Mouse (Mus musculus) CH12.LX (cell line): ENCODE results near the gene Afg1l. TPM values are rescaled to one million over a fixed set of nuclear protein-coding genes. Genes with fewer than 3 reads are reported as not detected.

Experiments used
- DNase-seq: peaks from one replicate; pipeline ENCODE4 v3.0.0-alpha.2; 2013; ENCODE audit errors: extremely low read depth
- H3K27ac ChIP-seq: 2 replicates; pipeline ENCODE4 v1.5.1; 2012; ENCODE audit warnings: low read depth, mild to moderate bottlenecking, control low read depth, moderate library complexity; ENCODE audit not compliant: insufficient read depth
- H3K27me3 ChIP-seq: replicated peaks from 2 replicates; pipeline ENCODE3; 2012; ENCODE audit warnings: inconsistent platforms
- H3K36me3 ChIP-seq, 2 experiments: replicated peaks in 1 of 2; 2 replicates each; pipeline versions ENCODE3 to v1.6.1; 2012; ENCODE audit warnings: inconsistent platforms in 1 of 2, low read length in 1 of 2, mild to moderate bottlenecking in 1 of 2, mixed read lengths in 1 of 2, moderate library complexity in 1 of 2; ENCODE audit not compliant: control insufficient read depth in 1 of 2, insufficient read depth in 1 of 2
- H3K4me1 ChIP-seq, 2 experiments: 2 replicates each; pipeline ENCODE4 v1.6.1; 2012; ENCODE audit warnings: inconsistent platforms in 1 of 2, moderate library complexity in 1 of 2; ENCODE audit not compliant: insufficient read depth in 2 of 2, control insufficient read depth in 1 of 2
- H3K4me2 ChIP-seq: 2 replicates; pipeline ENCODE4 v1.6.1; 2012; ENCODE audit warnings: low read depth, mild to moderate bottlenecking, control low read depth; ENCODE audit not compliant: poor library complexity, insufficient read depth, severe bottlenecking
- H3K4me3 ChIP-seq, 3 experiments: fragments of 150-350 bp in 1 of 3; sonication (generic) in 1 of 3; replicated peaks in 1 of 3; 2 replicates each; pipeline versions ENCODE3 to v1.5.1; 2011 to 2012; ENCODE audit warnings: low read depth in 2 of 3, low read length in 2 of 3, mild to moderate bottlenecking in 2 of 3, moderate library complexity in 2 of 3, control low read depth in 1 of 3, improper control_type of control experiment in 1 of 3, inconsistent platforms in 1 of 3, mixed read lengths in 1 of 3; ENCODE audit not compliant: poor library complexity in 1 of 3
- H3K79me2 ChIP-seq: replicated peaks from 2 replicates; pipeline ENCODE4 v1.6.1; 2012; ENCODE audit warnings: mild to moderate bottlenecking, moderate library complexity; ENCODE audit not compliant: control insufficient read depth, poor library complexity, insufficient read depth, severe bottlenecking; ENCODE audit errors: extremely low read depth
- H3K9ac ChIP-seq: 2 replicates; pipeline ENCODE4 v1.6.1; 2012; ENCODE audit warnings: low read depth, mild to moderate bottlenecking, control low read depth, moderate library complexity; ENCODE audit not compliant: insufficient read depth
- H3K9me3 ChIP-seq: replicated peaks from 2 replicates; pipeline ENCODE3; 2012; ENCODE audit warnings: low read length, inconsistent platforms, mixed read lengths
- BHLHE40 ChIP-seq: IDR thresholded peaks from 2 replicates; pipeline ENCODE4 v1.6.1; 2011; ENCODE audit warnings: mild to moderate bottlenecking, low read depth, low read length, improper control_type of control experiment
- CHD2 ChIP-seq: IDR thresholded peaks from 2 replicates; pipeline ENCODE4 v1.6.1; 2011; ENCODE audit warnings: low read length, improper control_type of control experiment
- CTCF ChIP-seq, 2 experiments: IDR thresholded peaks in 1 of 2; conservative IDR thresholded peaks in 1 of 2; 2 replicates each; pipeline ENCODE4 v1.5.1; 2011 to 2012; ENCODE audit warnings: low read depth in 2 of 2, low read length in 2 of 2, improper control_type of control experiment in 1 of 2, inconsistent platforms in 1 of 2, mild to moderate bottlenecking in 1 of 2, moderate library complexity in 1 of 2
- E2F4 ChIP-seq: IDR thresholded peaks from 2 replicates; pipeline ENCODE4 v1.6.1; 2011; ENCODE audit warnings: low read depth, low read length, improper control_type of control experiment; ENCODE audit not compliant: insufficient replicate concordance
- ELF1 ChIP-seq: IDR thresholded peaks from 2 replicates; pipeline ENCODE4 v1.6.1; 2014; ENCODE audit warnings: low read depth, mild to moderate bottlenecking, inconsistent platforms, low read length, improper control_type of control experiment
- MAFK ChIP-seq: IDR thresholded peaks from 2 replicates; pipeline ENCODE4 v1.6.1; 2011; ENCODE audit warnings: low read length, improper control_type of control experiment; ENCODE audit not compliant: insufficient replicate concordance
- MXI1 ChIP-seq: IDR thresholded peaks from 2 replicates; pipeline ENCODE4 v1.6.1; 2011; ENCODE audit warnings: mild to moderate bottlenecking, low read depth, low read length, improper control_type of control experiment
- MYC ChIP-seq: IDR thresholded peaks from 2 replicates; pipeline ENCODE4 v1.6.1; 2011; ENCODE audit warnings: low read depth, mild to moderate bottlenecking, improper control_type of control experiment, low read length
- NRF1 ChIP-seq: IDR thresholded peaks from 2 replicates; pipeline ENCODE4 v1.6.1; 2014; ENCODE audit warnings: low read depth, mild to moderate bottlenecking, inconsistent platforms, low read length, improper control_type of control experiment, moderate library complexity
- RAD21 ChIP-seq: IDR thresholded peaks from 2 replicates; pipeline ENCODE4 v1.6.1; 2011; ENCODE audit warnings: low read depth, mild to moderate bottlenecking, low read length, improper control_type of control experiment, moderate library complexity
- RCOR1 ChIP-seq: conservative IDR thresholded peaks from 2 replicates; pipeline ENCODE4 v1.6.1; 2012; ENCODE audit warnings: low read depth, mild to moderate bottlenecking, inconsistent platforms, low read length, improper control_type of control experiment
- SIN3A ChIP-seq: IDR thresholded peaks from 2 replicates; pipeline ENCODE4 v1.6.1; 2012; ENCODE audit warnings: low read length, improper control_type of control experiment, inconsistent platforms
- TCF12 ChIP-seq: IDR thresholded peaks from 2 replicates; pipeline ENCODE4 v1.6.1; 2014; ENCODE audit warnings: low read depth, mild to moderate bottlenecking, inconsistent platforms, low read length, improper control_type of control experiment
- UBTF ChIP-seq: IDR thresholded peaks from 2 replicates; pipeline ENCODE4 v1.6.1; 2012; ENCODE audit warnings: low read depth, mild to moderate bottlenecking, inconsistent platforms, low read length, improper control_type of control experiment, moderate library complexity
- USF1 ChIP-seq: IDR thresholded peaks from 2 replicates; pipeline ENCODE4 v1.6.1; 2014; ENCODE audit warnings: low read depth, mild to moderate bottlenecking, inconsistent platforms, low read length, improper control_type of control experiment
- USF2 ChIP-seq: conservative IDR thresholded peaks from 2 replicates; pipeline ENCODE4 v1.6.1; 2011; ENCODE audit warnings: low read depth, low read length, improper control_type of control experiment
- dilution Hi-C: fragments of 300-500 bp; cut with MboI; formaldehyde crosslinking; loops from 2 replicates; pipeline ENCODE4 v1.14.3; 2020; ENCODE audit warnings: low sequenced_read_pairs; ENCODE audit not compliant: extremely low pct_unique_long_range_greater_than_20kb, extremely low pct_ligation_motif_present
- in situ Hi-C: fragments of 300-500 bp; cut with MboI; formaldehyde crosslinking; loops from 3 replicates; pipeline ENCODE4 v1.14.3; 2019; ENCODE audit warnings: low sequenced_read_pairs, low pct_ligation_motif_present, low pct_unique_long_range_greater_than_20kb, mixed read lengths
- polyA plus RNA-seq: library from polyadenylated mRNA; unstranded; fragments of >175 nt; gene quantifications from 2 replicates; pipeline ENCODE4 v1.2.1, GENCODE M21; 2012; ENCODE audit warnings: low read depth; ENCODE audit not compliant: insufficient read length
- total RNA-seq, 2 experiments: library from RNA; depleted of rRNA; stranded (reverse); fragments of 300-350 nt in 1 of 2; fragments of >200 nt in 1 of 2; gene quantifications; 2 replicates each; pipeline ENCODE4 v1.2.3; 2012 to 2014

The Afg1l gene
- total and polyA plus RNA-seq, 3 experiments, result 3.1 to 6.9 (median 4.5) TPM

DNA sequence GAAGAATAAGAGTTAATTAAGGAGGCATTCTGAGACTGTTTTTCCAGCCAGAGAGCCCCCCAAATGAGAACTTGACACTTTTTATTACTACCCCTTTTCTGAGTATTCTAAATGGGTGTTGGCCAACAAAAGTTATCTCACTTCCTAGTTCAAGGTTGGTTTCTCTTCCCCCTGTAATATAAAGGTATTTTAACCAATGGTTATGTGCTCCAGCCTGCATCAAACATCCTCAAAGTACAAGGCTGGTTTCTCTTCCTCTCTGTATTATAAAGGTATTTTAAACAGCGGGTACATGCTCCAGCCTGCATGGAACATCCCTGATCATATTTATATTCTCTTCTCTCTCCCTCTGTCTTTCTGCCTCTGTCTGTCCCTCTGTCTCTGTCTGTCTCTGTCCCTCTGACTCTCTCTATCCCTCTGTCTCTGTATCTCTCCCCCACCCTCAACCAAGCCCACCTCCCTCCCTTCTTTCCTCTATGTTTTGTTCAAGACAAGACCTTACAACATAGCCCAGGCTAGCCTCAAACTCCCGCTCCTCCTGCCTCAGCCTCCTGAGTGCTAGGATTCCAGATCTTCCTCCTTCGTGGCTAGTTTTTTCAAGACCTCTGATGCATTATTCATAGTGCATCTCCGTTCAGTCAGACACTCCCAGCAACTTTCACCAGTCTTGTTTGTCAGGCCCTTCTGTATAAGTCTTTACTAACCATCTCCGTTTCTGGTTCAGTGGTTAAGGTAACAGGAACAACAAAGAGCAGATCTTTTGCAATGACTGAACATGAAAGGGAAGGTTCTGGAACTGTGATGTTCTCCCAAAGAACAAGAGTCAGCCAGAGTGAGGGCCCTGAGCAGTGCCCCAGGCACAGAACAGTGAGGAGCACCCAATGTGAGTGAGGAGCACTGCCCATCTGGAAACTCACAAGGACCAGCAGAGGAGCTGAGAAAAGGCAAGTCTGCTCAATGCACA lies 41.2 kb downstream of the Afg1l start:
- Histone ChIP-seq H3K9ac (no peak overlapping the region), H3K36me3 (peaks cover 14 to 29% of the 10 kb centered on the region in 2 experiments), H3K4me2 (no peak overlapping the region), H3K4me3 (no peak overlapping the region), H3K9me3 (peaks cover 6% of the 10 kb centered on the region), H3K79me2 (no peaks in the 10 kb centered on the region), H3K27me3 (no peaks in the 10 kb centered on the region), H3K4me1 (peaks cover 8 to 21% of the 10 kb centered on the region in 2 experiments), H3K27ac (no peak overlapping the region)
- in situ Hi-C loops, result no loop called here
- DNase-seq, result peak; percentile 12
- dilution Hi-C loops, result no loop called here
- no peak for TF ChIP-seq UBTF
- no peak for TF ChIP-seq BHLHE40

DNA sequence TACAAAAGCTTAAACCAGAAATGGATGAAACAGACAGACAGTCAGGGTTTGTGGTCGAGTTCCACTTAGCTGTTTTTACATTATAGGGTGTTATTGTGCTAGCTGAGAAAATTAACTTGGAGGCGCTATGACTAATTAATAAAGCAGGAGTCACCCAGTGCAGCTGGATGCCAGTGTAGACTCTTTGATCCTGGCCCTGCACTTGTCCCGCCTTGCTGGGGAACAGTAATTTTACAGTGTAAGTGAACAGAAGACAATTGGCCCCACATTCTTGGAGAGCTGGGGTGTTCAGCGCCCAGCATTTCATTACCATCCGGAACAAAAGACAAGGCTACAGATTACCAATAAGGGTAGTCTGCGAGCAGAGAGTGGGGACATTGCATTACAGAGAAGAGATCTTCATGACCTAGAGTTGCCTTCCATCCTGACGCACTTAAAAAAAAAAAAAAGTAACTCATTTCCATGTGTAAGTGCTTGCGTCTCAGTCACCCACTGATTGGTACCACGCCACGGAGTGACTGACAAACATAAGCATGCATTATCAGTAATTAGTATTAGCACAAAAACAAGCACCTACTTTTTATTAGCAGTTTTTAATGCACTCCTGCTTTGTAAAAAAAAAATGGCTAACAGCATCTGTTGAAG lies 60.7 kb downstream of the Afg1l start:
- dilution Hi-C loops (no loop called here), in situ Hi-C loops (no loop called here)
- Histone ChIP-seq H3K36me3 (peaks cover 11 to 17% of the 10 kb centered on the region in 2 experiments), H3K27ac (no peak overlapping the region), H3K4me2 (no peak overlapping the region), H3K27me3 (no peaks in the 10 kb centered on the region), H3K79me2 (no peaks in the 10 kb centered on the region), H3K9me3 (no peaks in the 10 kb centered on the region), H3K4me3 (no peak overlapping the region), H3K4me1 (no peaks in the 10 kb centered on the region), H3K9ac (no peak overlapping the region)
- no peak for DNase-seq
- TF ChIP-seq CTCF (conservative IDR thresholded peaks at IDR 0.05 in 1 of 2, IDR thresholded peaks at IDR 0.05 in 1 of 2; ENCODE audit: low read depth in 2 of 2, low read length in 2 of 2), result no peak
- TF ChIP-seq MYC, result no peak
- TF ChIP-seq SIN3A, result no peak
- TF ChIP-seq MAFK, result no peak
- TF ChIP-seq E2F4, result no peak
- no peak for TF ChIP-seq NRF1
- TF ChIP-seq RCOR1, result no peak
- no peak for TF ChIP-seq BHLHE40
- TF ChIP-seq TCF12, result no peak

DNA sequence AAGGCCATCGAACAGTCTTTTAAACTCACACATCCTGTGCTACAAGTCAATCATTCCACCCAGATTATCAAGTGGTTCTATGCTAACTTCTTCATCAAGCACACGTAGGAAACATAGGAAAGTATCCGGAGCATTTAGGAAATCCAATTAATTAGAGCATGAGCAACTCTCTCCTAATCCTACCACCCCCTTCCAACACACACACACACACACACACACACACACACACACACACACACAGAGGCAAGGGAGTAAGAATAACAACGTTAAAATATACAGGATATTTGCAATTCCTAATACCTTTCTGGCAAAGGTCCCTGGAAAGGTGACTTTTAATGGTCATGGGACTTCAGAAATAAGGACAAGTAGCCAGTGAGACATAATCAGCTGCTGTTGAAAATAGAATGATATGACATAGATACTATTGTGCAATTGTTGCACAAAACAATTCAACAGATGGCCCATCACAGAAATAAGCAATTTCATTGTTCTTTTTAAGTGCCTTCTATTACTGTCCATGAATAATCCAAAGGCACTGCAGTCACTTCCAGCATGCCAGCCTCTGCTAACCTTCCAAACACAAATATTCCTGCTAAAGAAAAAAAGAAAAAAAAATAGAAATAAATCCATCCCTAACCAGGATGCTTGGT lies 62.4 kb downstream of the Afg1l start:
- TF ChIP-seq RAD21 (no peak), USF2 (no peak), BHLHE40 (no peak), NRF1 (no peak), USF1 (no peak), E2F4 (no peak), MYC (no peak), MXI1 (no peak), ELF1 (no peak), MAFK (no peak), CHD2 (no peak)
- Histone ChIP-seq H3K27me3 (no peaks in the 10 kb centered on the region), H3K4me1 (no peaks in the 10 kb centered on the region), H3K4me2 (no peak overlapping the region), H3K9me3 (no peaks in the 10 kb centered on the region), H3K79me2 (no peaks in the 10 kb centered on the region), H3K9ac (no peak overlapping the region), H3K27ac (no peak overlapping the region), H3K4me3 (no peak overlapping the region), H3K36me3 (peaks cover 13 to 25% of the 10 kb centered on the region in 2 experiments)
- dilution Hi-C loops, result no loop called here
- in situ Hi-C loops, result no loop called here
- no peak for DNase-seq
